Mouse (Mus musculus) forebrain, embryonic 10.5 days (tissue): ENCODE data around the gene Oosp3. TPM values are rescaled to one million over a fixed set of nuclear protein-coding genes. Genes with fewer than 3 reads are reported as not detected.

Source experiments
- DNase-seq: peaks from one replicate; pipeline ENCODE4 v3.0.0-alpha.2; 2017; ENCODE audit warnings: low spot score; ENCODE audit errors: extremely low spot score
- H3K27ac ChIP-seq: fragments of 300-500 bp; sonication (generic); 2 replicates; pipeline ENCODE4 v1.5.1; 2016; ENCODE audit warnings: mild to moderate bottlenecking
- H3K27me3 ChIP-seq: fragments of 300-500 bp; sonication (generic); 2 replicates; pipeline ENCODE4 v1.6.1; 2016; ENCODE audit warnings: mild to moderate bottlenecking; ENCODE audit not compliant: poor library complexity, severe bottlenecking
- H3K36me3 ChIP-seq: fragments of 300-500 bp; sonication (generic); replicated peaks from 2 replicates; pipeline ENCODE4 v1.6.1; 2016; ENCODE audit warnings: mild to moderate bottlenecking, moderate library complexity
- H3K4me1 ChIP-seq: fragments of 300-500 bp; sonication (generic); 2 replicates; pipeline ENCODE4 v1.6.1; 2016
- H3K4me3 ChIP-seq: fragments of 300-500 bp; sonication (generic); 2 replicates; pipeline ENCODE4 v1.5.1; 2016; ENCODE audit warnings: mild to moderate bottlenecking, moderate library complexity
- H3K9me3 ChIP-seq: fragments of 300-500 bp; sonication (generic); 2 replicates; pipeline ENCODE4 v1.6.1; 2016; ENCODE audit warnings: mild to moderate bottlenecking, moderate library complexity
- WGBS: fragments of 180-500 bp; shearing (Covaris S2); methylation state at CpG from one replicate; pipeline ENCODE4 v1.1.7; 2016; 5-methylcytosine and 5-hydroxymethylcytosine counted together
- polyA plus RNA-seq: library from polyadenylated mRNA; unstranded; fragments of >200 nt; fragmentation: Nextera tagmentation; extraction: Ambion mirVana; gene quantifications from 2 replicates; pipeline ENCODE4 v1.2.1, GENCODE M21; 2016

Gene Oosp3
- polyA plus RNA-seq: not detected in 2 replicates

- no peaks in the 10 kb centered on the region for H3K36me3 ChIP-seq
- H3K27ac ChIP-seq: no peak within 1 kb of the TSS
- no peaks in the 10 kb centered on the region for H3K27me3 ChIP-seq
- no peaks in the 10 kb centered on the region for H3K4me1 ChIP-seq
- WGBS: 91% methylated on average over 2 of the region's 2 CpGs
- no peak within 1 kb of the TSS for H3K4me3 ChIP-seq
- H3K9me3 ChIP-seq: no peaks in the 10 kb centered on the region
- DNase-seq: no peak
Measured at GRCm38 (mm10) chr19:11696755-11697154, at the start of gene Oosp3. Gene Oosp3, plus strand, starts transcription at chr19:11697055.

- no peaks in the 10 kb centered on the region for H3K27me3 ChIP-seq
- no peaks in the 10 kb centered on the region for H3K9me3 ChIP-seq
- WGBS: 92% methylated on average over 4 of the region's 4 CpGs
- H3K4me1 ChIP-seq: no peaks in the 10 kb centered on the region
- no peak overlapping the region for H3K27ac ChIP-seq
- no peak overlapping the region for H3K4me3 ChIP-seq
- H3K36me3 ChIP-seq: no peaks in the 10 kb centered on the region
- no peak for DNase-seq
Measured at GRCm38 (mm10) chr19:11649564-11649963, 47.3 kb upstream of the Oosp3 start.

- Histone ChIP-seq H3K4me1 (no peaks in the 10 kb centered on the region), H3K4me3 (no peak overlapping the region), H3K27ac (no peak overlapping the region), H3K27me3 (no peaks in the 10 kb centered on the region), H3K36me3 (no peaks in the 10 kb centered on the region), H3K9me3 (no peaks in the 10 kb centered on the region)
- 86% methylated on average over 2 of the region's 2 CpGs for WGBS
- no peak for DNase-seq
Measured at GRCm38 (mm10) chr19:11659142-11659541, 37.7 kb upstream of the Oosp3 start.

GRCm38 (mm10) chr19:11660459-11660858 is 36.4 kb upstream of the Oosp3 start, which contains the start of gene Oosp2:
Gene Oosp2, minus strand, starts transcription at chr19:11660559.
- H3K4me3 ChIP-seq: no peak within 1 kb of the TSS
- DNase-seq: no peak
- no peaks in the 10 kb centered on the region for H3K9me3 ChIP-seq
- H3K36me3 ChIP-seq: no peaks in the 10 kb centered on the region
- no peaks in the 10 kb centered on the region for H3K27me3 ChIP-seq
- H3K4me1 ChIP-seq: no peaks in the 10 kb centered on the region
- no peak within 1 kb of the TSS for H3K27ac ChIP-seq
- WGBS: 94% methylated on average over 5 of the region's 5 CpGs

- no peak overlapping the region for H3K4me3 ChIP-seq
- H3K4me1 ChIP-seq: no peaks in the 10 kb centered on the region
- no peaks in the 10 kb centered on the region for H3K9me3 ChIP-seq
- no peak for DNase-seq
- H3K27ac ChIP-seq: no peak overlapping the region
- H3K27me3 ChIP-seq: no peaks in the 10 kb centered on the region
- no peaks in the 10 kb centered on the region for H3K36me3 ChIP-seq
Measured at GRCm38 (mm10) chr19:11661562-11661961, 35.3 kb upstream of the Oosp3 start.

- Histone ChIP-seq H3K27me3 (no peaks in the 10 kb centered on the region), H3K36me3 (no peaks in the 10 kb centered on the region), H3K4me1 (no peaks in the 10 kb centered on the region), H3K9me3 (no peaks in the 10 kb centered on the region), H3K4me3 (no peak within 1 kb of the TSS), H3K27ac (no peak within 1 kb of the TSS)
- DNase-seq: no peak
- WGBS: 82% methylated on average over 5 of the region's 5 CpGs
Measured at GRCm38 (mm10) chr19:11690839-11691238, 6.0 kb upstream of the Oosp3 start, which contains the start of gene Oosp1. Gene Oosp1, minus strand, starts transcription at chr19:11691150.

- Histone ChIP-seq H3K27me3 (no peaks in the 10 kb centered on the region), H3K27ac (no peak overlapping the region), H3K9me3 (no peaks in the 10 kb centered on the region), H3K4me1 (no peaks in the 10 kb centered on the region), H3K36me3 (no peaks in the 10 kb centered on the region), H3K4me3 (no peak overlapping the region)
- WGBS: 69% methylated on average over 1 of the region's 1 CpGs
- no peak for DNase-seq
Measured at GRCm38 (mm10) chr19:11691454-11691853, 5.4 kb upstream of the Oosp3 start.

GRCm38 (mm10) chr19:11698342-11698741 is 1.5 kb downstream of the Oosp3 start:
- WGBS: 92% methylated on average over 6 of the region's 6 CpGs
- DNase-seq: no peak
- Histone ChIP-seq H3K27me3 (no peaks in the 10 kb centered on the region), H3K9me3 (no peaks in the 10 kb centered on the region), H3K4me3 (no peak overlapping the region), H3K36me3 (no peaks in the 10 kb centered on the region), H3K4me1 (no peaks in the 10 kb centered on the region), H3K27ac (no peak overlapping the region)

GRCm38 (mm10) chr19:11712451-11712850 is 15.6 kb downstream of the Oosp3 start:
- H3K27ac ChIP-seq: no peak overlapping the region
- H3K27me3 ChIP-seq: no peaks in the 10 kb centered on the region
- H3K36me3 ChIP-seq: no peaks in the 10 kb centered on the region
- no peak overlapping the region for H3K4me3 ChIP-seq
- WGBS: 90% methylated on average over 4 of the region's 4 CpGs
- DNase-seq: no peak
- no peaks in the 10 kb centered on the region for H3K4me1 ChIP-seq
- no peaks in the 10 kb centered on the region for H3K9me3 ChIP-seq

GRCm38 (mm10) chr19:11720071-11720470 is 23.2 kb downstream of the Oosp3 start:
- H3K9me3 ChIP-seq: no peaks in the 10 kb centered on the region
- DNase-seq: no peak
- H3K27ac ChIP-seq: no peak overlapping the region
- no peaks in the 10 kb centered on the region for H3K27me3 ChIP-seq
- no peaks in the 10 kb centered on the region for H3K36me3 ChIP-seq
- H3K4me3 ChIP-seq: no peak overlapping the region
- no peaks in the 10 kb centered on the region for H3K4me1 ChIP-seq
- 81% methylated on average over 3 of the region's 3 CpGs for WGBS

- no peaks in the 10 kb centered on the region for H3K27me3 ChIP-seq
- H3K36me3 ChIP-seq: no peaks in the 10 kb centered on the region
- 88% methylated on average over 2 of the region's 2 CpGs for WGBS
- DNase-seq: no peak
- H3K27ac ChIP-seq: no peak overlapping the region
- no peaks in the 10 kb centered on the region for H3K4me1 ChIP-seq
- H3K4me3 ChIP-seq: no peak overlapping the region
- no peaks in the 10 kb centered on the region for H3K9me3 ChIP-seq
Measured at GRCm38 (mm10) chr19:11723870-11724269, 27.0 kb downstream of the Oosp3 start.

GRCm38 (mm10) chr19:11724275-11724674 is 27.4 kb downstream of the Oosp3 start:
- 87% methylated on average over 6 of the region's 6 CpGs for WGBS
- H3K27me3 ChIP-seq: no peaks in the 10 kb centered on the region
- no peak overlapping the region for H3K4me3 ChIP-seq
- no peak for DNase-seq
- no peaks in the 10 kb centered on the region for H3K4me1 ChIP-seq
- H3K9me3 ChIP-seq: no peaks in the 10 kb centered on the region
- no peaks in the 10 kb centered on the region for H3K36me3 ChIP-seq
- H3K27ac ChIP-seq: no peak overlapping the region

GRCm38 (mm10) chr19:11725915-11726314 is 29.1 kb downstream of the Oosp3 start:
- Histone ChIP-seq H3K4me3 (no peak overlapping the region), H3K36me3 (no peaks in the 10 kb centered on the region), H3K9me3 (no peaks in the 10 kb centered on the region), H3K4me1 (no peaks in the 10 kb centered on the region), H3K27me3 (no peaks in the 10 kb centered on the region), H3K27ac (no peak overlapping the region)
- WGBS: 88% methylated on average over 2 of the region's 2 CpGs
- no peak for DNase-seq

- no peak overlapping the region for H3K4me3 ChIP-seq
- WGBS: 91% methylated on average over 5 of the region's 5 CpGs
- H3K27me3 ChIP-seq: no peaks in the 10 kb centered on the region
- DNase-seq: no peak
- H3K4me1 ChIP-seq: no peaks in the 10 kb centered on the region
- H3K9me3 ChIP-seq: no peaks in the 10 kb centered on the region
- H3K36me3 ChIP-seq: no peaks in the 10 kb centered on the region
- H3K27ac ChIP-seq: no peak overlapping the region
Measured at GRCm38 (mm10) chr19:11727304-11727703, 30.4 kb downstream of the Oosp3 start.
